Mouse (Mus musculus) heart, postnatal 0 days (tissue): ENCODE results near the gene Clybl. TPM values are rescaled to one million over a fixed set of nuclear protein-coding genes. Genes with fewer than 3 reads are reported as not detected.

ENCODE experiments used
- ATAC-seq: fragments of 200-750 bp; cut with Nextera tagmentation; 2 replicates; pipeline ENCODE4 v1.8.0; 2017; ENCODE audit warnings: low read depth, moderate number of reproducible peaks, moderate library complexity; ENCODE audit not compliant: insufficient read depth
- DNase-seq: peaks from one replicate; pipeline ENCODE4 v3.0.0-alpha.2; 2016; ENCODE audit warnings: low spot score
- H3K27ac ChIP-seq: fragments of 300-500 bp; sonication (generic); 2 replicates; pipeline ENCODE4 v1.5.1; 2014; ENCODE audit warnings: low read depth, mild to moderate bottlenecking
- H3K27me3 ChIP-seq: fragments of 300-500 bp; sonication (generic); 2 replicates; pipeline ENCODE4 v1.6.1; 2014; ENCODE audit warnings: low read length, mixed read lengths; ENCODE audit not compliant: control insufficient read depth, insufficient read depth
- H3K36me3 ChIP-seq: fragments of 300-500 bp; sonication (generic); replicated peaks from 2 replicates; pipeline ENCODE4 v1.6.1; 2014; ENCODE audit warnings: low read length, mixed read lengths; ENCODE audit not compliant: control insufficient read depth, insufficient read depth
- H3K4me1 ChIP-seq: fragments of 300-500 bp; sonication (generic); 2 replicates; pipeline ENCODE4 v1.6.1; 2014; ENCODE audit warnings: antibody characterized with exemption; ENCODE audit not compliant: control insufficient read depth, insufficient read depth
- H3K4me2 ChIP-seq: fragments of 300-500 bp; sonication (generic); 2 replicates; pipeline ENCODE4 v1.6.1; 2014; ENCODE audit warnings: low read depth, mild to moderate bottlenecking, low read length, moderate library complexity
- H3K4me3 ChIP-seq: fragments of 300-500 bp; sonication (generic); 2 replicates; pipeline ENCODE4 v1.5.1; 2014; ENCODE audit warnings: low read depth, low read length
- H3K9ac ChIP-seq: fragments of 300-500 bp; sonication (generic); replicated peaks from 2 replicates; pipeline ENCODE4 v1.6.1; 2014; ENCODE audit warnings: low read depth, low read length, mixed read lengths
- H3K9me3 ChIP-seq: fragments of 300-500 bp; sonication (generic); replicated peaks from 2 replicates; pipeline ENCODE4 v1.6.1; 2016; ENCODE audit warnings: low read length; ENCODE audit not compliant: control insufficient read depth
- CTCF ChIP-seq: IDR thresholded peaks from 2 replicates; pipeline ENCODE4 v1.5.1; 2016; ENCODE audit warnings: antibody characterized with exemption, control low read depth, low read depth
- EP300 ChIP-seq: IDR thresholded peaks from 2 replicates; pipeline ENCODE4 v1.6.1; 2016; ENCODE audit warnings: antibody characterized with exemption, low read depth
- WGBS: fragments of 180-500 bp; shearing (Covaris S2); extraction: QIAGEN DNeasy Blood & Tissue Kit; methylation state at CpG from one replicate; pipeline ENCODE4 v1.1.7; 2014; 5-methylcytosine and 5-hydroxymethylcytosine counted together
- polyA plus RNA-seq: library from polyadenylated mRNA; unstranded; fragments of >200 nt; fragmentation: Nextera tagmentation; extraction: Ambion mirVana; gene quantifications from 2 replicates; pipeline ENCODE4 v1.2.1, GENCODE M21; 2015
- total RNA-seq: library from RNA; depleted of rRNA; stranded (reverse); fragments of >200 nt; gene quantifications from 2 replicates; pipeline ENCODE4 v1.2.3, GENCODE M21; 2014; ENCODE audit warnings: low replicate concordance

Clybl gene
- total and polyA plus RNA-seq, 2 experiments from 2014 or later, result 74.6 to 111 TPM

GRCm38 (mm10) chr14:122406541-122407219 is 225.2 kb downstream of the Clybl start:
- ATAC-seq, result no peak
- H3K4me1 ChIP-seq, result no peaks in the 10 kb centered on the region; the same call in 1 of the 2 replicates
- H3K9me3 ChIP-seq, result no peaks in the 10 kb centered on the region
- H3K4me3 ChIP-seq, result peak overlapping the region; percentile 43
- no peak for TF ChIP-seq CTCF
- no peak for TF ChIP-seq EP300
- 0 out of 2 replicates have a peak overlapping the region, but pooled peaks have one; percentile 18 for H3K9ac ChIP-seq
- H3K27ac ChIP-seq, result no peak overlapping the region
- peaks cover 51% of the 10 kb centered on the region for H3K27me3 ChIP-seq
- 4% methylated on average over 58 of the region's 58 CpGs for WGBS
- peak overlapping the region; percentile 67 for H3K4me2 ChIP-seq
- H3K36me3 ChIP-seq, result no peaks in the 10 kb centered on the region
- DNase-seq, result no peak

- H3K9ac ChIP-seq, result no peak overlapping the region
- peaks cover 18% of the 10 kb centered on the region for H3K27me3 ChIP-seq
- ATAC-seq, result no peak
- H3K4me1 ChIP-seq, result no peaks in the 10 kb centered on the region
- 70% methylated on average over 2 of the region's 2 CpGs for WGBS
- no peak overlapping the region for H3K4me2 ChIP-seq
- TF ChIP-seq CTCF (no peak), EP300 (no peak)
- no peak overlapping the region for H3K4me3 ChIP-seq
- no peaks in the 10 kb centered on the region for H3K36me3 ChIP-seq
- no peak overlapping the region for H3K27ac ChIP-seq
- DNase-seq, result no peak
- H3K9me3 ChIP-seq, result no peaks in the 10 kb centered on the region
Measured at GRCm38 (mm10) chr14:122412841-122413541, 231.5 kb downstream of the Clybl start.

GRCm38 (mm10) chr14:122413542-122413928 is 232.0 kb downstream of the Clybl start:
- 78% methylated on average over 2 of the region's 2 CpGs for WGBS

GRCm38 (mm10) chr14:122414786-122415185 is 233.3 kb downstream of the Clybl start:
- WGBS, result 81% methylated on average over 2 of the region's 2 CpGs
- H3K27me3 ChIP-seq, result peaks cover 2% of the 10 kb centered on the region; the same call in 1 of the 2 replicates
- ATAC-seq (no peak), DNase-seq (no peak)
- H3K36me3 ChIP-seq, result no peaks in the 10 kb centered on the region
- H3K4me1 ChIP-seq, result no peaks in the 10 kb centered on the region
- no peak overlapping the region for H3K9ac ChIP-seq
- H3K9me3 ChIP-seq, result no peaks in the 10 kb centered on the region
- no peak overlapping the region for H3K4me2 ChIP-seq
- H3K27ac ChIP-seq, result no peak overlapping the region
- TF ChIP-seq CTCF (no peak), EP300 (no peak)
- H3K4me3 ChIP-seq, result no peak overlapping the region

More at GRCm38 (mm10) chr14:122413542-122413928, 232.0 kb downstream of the Clybl start:
- ATAC-seq (no peak), DNase-seq (no peak)
- H3K36me3 ChIP-seq, result no peaks in the 10 kb centered on the region
- H3K4me2 ChIP-seq, result no peak overlapping the region
- no peak overlapping the region for H3K4me3 ChIP-seq
- no peaks in the 10 kb centered on the region for H3K4me1 ChIP-seq
- H3K9ac ChIP-seq, result no peak overlapping the region
- H3K27me3 ChIP-seq, result peaks cover 13% of the 10 kb centered on the region; the same call in 1 of the 2 replicates
- no peak overlapping the region for H3K27ac ChIP-seq
- no peaks in the 10 kb centered on the region for H3K9me3 ChIP-seq
- TF ChIP-seq EP300, result no peak
- no peak for TF ChIP-seq CTCF

- Histone ChIP-seq H3K9ac (no peak overlapping the region), H3K27ac (no peak overlapping the region), H3K36me3 (no peaks in the 10 kb centered on the region), H3K27me3 (no peaks in the 10 kb centered on the region), H3K4me3 (no peak overlapping the region), H3K4me2 (no peak overlapping the region), H3K4me1 (no peaks in the 10 kb centered on the region), H3K9me3 (no peaks in the 10 kb centered on the region)
- DNase-seq (no peak), ATAC-seq (no peak)
- 51% methylated on average over 4 of the region's 4 CpGs for WGBS
- no peak for TF ChIP-seq CTCF
- TF ChIP-seq EP300, result no peak
Measured at GRCm38 (mm10) chr14:122416166-122416771, 234.8 kb downstream of the Clybl start.
